Mouse (Mus musculus): ENCODE measurements around the gene Ctnna2.
A peak's percentile ranks its signal among the peaks of the same experiment; 100 is the strongest.

The Ctnna2 gene

GRCm38 (mm10) chr6:77582568-77582967 is 396.9 kb downstream of the Ctnna2 start:
- peak; percentile 39 for DNase-seq (ENCODE audit: low spot score)

GRCm38 (mm10) chr6:77580926-77581325 is 398.6 kb downstream of the Ctnna2 start:
- DNase-seq (ENCODE audit: low spot score), result no peak

- DNase-seq (ENCODE audit: low spot score), result peak; percentile 29
Measured at GRCm38 (mm10) chr6:77578612-77579011, 400.9 kb downstream of the Ctnna2 start.

- DNase-seq (ENCODE audit: low spot score), result no peak
Measured at GRCm38 (mm10) chr6:77577585-77577984, 401.9 kb downstream of the Ctnna2 start.

- DNase-seq (ENCODE audit: low spot score), result peak; percentile 25
Measured at GRCm38 (mm10) chr6:77572614-77573013, 406.9 kb downstream of the Ctnna2 start.

GRCm38 (mm10) chr6:77569851-77570250 is 409.6 kb downstream of the Ctnna2 start:
- no peak for DNase-seq (ENCODE audit: low spot score)

- no peak for DNase-seq (ENCODE audit: low spot score)
Measured at GRCm38 (mm10) chr6:77556181-77556580, 423.3 kb downstream of the Ctnna2 start.

- peak; percentile 53 for DNase-seq (ENCODE audit: low spot score)
Measured at GRCm38 (mm10) chr6:77537055-77537807, 442.3 kb downstream of the Ctnna2 start.

GRCm38 (mm10) chr6:77527636-77528035 is 451.9 kb downstream of the Ctnna2 start:
- DNase-seq (ENCODE audit: low spot score), result no peak

GRCm38 (mm10) chr6:77521836-77522235 is 457.7 kb downstream of the Ctnna2 start:
- DNase-seq (ENCODE audit: low spot score), result no peak

- DNase-seq (ENCODE audit: low spot score), result no peak
Measured at GRCm38 (mm10) chr6:77516515-77516914, 463.0 kb downstream of the Ctnna2 start.

- DNase-seq (ENCODE audit: low spot score), result peak; percentile 4
Measured at GRCm38 (mm10) chr6:77511805-77512204, 467.7 kb downstream of the Ctnna2 start.

- no peak for DNase-seq (ENCODE audit: low spot score)
Measured at GRCm38 (mm10) chr6:77491721-77492120, 487.8 kb downstream of the Ctnna2 start.

- no peak for DNase-seq (ENCODE audit: low spot score)
Measured at GRCm38 (mm10) chr6:77486658-77487057, 492.8 kb downstream of the Ctnna2 start.

- no peak for DNase-seq (ENCODE audit: low spot score)
Measured at GRCm38 (mm10) chr6:77482081-77482480, 497.4 kb downstream of the Ctnna2 start.

GRCm38 (mm10) chr6:77475354-77475753 is 504.1 kb downstream of the Ctnna2 start:
- DNase-seq (ENCODE audit: low spot score), result no peak

- DNase-seq (ENCODE audit: low spot score), result no peak
Measured at GRCm38 (mm10) chr6:77473256-77473655, 506.2 kb downstream of the Ctnna2 start.

GRCm38 (mm10) chr6:77468058-77468457 is 511.4 kb downstream of the Ctnna2 start:
- DNase-seq (ENCODE audit: low spot score), result no peak

- no peak for DNase-seq (ENCODE audit: low spot score)
Measured at GRCm38 (mm10) chr6:77462737-77463136, 516.8 kb downstream of the Ctnna2 start.

- DNase-seq (ENCODE audit: low spot score), result no peak
Measured at GRCm38 (mm10) chr6:77457919-77458318, 521.6 kb downstream of the Ctnna2 start.

- DNase-seq (ENCODE audit: low spot score), result no peak
Measured at GRCm38 (mm10) chr6:77446861-77447260, 532.6 kb downstream of the Ctnna2 start.

GRCm38 (mm10) chr6:77443906-77444305 is 535.6 kb downstream of the Ctnna2 start:
- no peak for DNase-seq (ENCODE audit: low spot score)

- DNase-seq (ENCODE audit: low spot score), result no peak
Measured at GRCm38 (mm10) chr6:77441051-77441450, 538.4 kb downstream of the Ctnna2 start.

GRCm38 (mm10) chr6:77430381-77430780 is 549.1 kb downstream of the Ctnna2 start:
- no peak for DNase-seq (ENCODE audit: low spot score)

All from embryo, embryonic 10 days (tissue).